Mouse (Mus musculus) embryonic fibroblast, embryonic 13.5 days (primary cell): ENCODE measurements around the gene Lrrc75b.

Experiments
- CTCF ChIP-seq: IDR thresholded peaks from 2 replicates; pipeline ENCODE4 v1.5.1; 2011; ENCODE audit warnings: mild to moderate bottlenecking, control low read depth, low read length, moderate library complexity, borderline replicate concordance; ENCODE audit not compliant: insufficient read depth
- POLR2A ChIP-seq: IDR thresholded peaks from 2 replicates; pipeline ENCODE4 v1.6.1; 2011; ENCODE audit warnings: low read depth, mild to moderate bottlenecking, control low read depth, low read length, moderate library complexity

DNA sequence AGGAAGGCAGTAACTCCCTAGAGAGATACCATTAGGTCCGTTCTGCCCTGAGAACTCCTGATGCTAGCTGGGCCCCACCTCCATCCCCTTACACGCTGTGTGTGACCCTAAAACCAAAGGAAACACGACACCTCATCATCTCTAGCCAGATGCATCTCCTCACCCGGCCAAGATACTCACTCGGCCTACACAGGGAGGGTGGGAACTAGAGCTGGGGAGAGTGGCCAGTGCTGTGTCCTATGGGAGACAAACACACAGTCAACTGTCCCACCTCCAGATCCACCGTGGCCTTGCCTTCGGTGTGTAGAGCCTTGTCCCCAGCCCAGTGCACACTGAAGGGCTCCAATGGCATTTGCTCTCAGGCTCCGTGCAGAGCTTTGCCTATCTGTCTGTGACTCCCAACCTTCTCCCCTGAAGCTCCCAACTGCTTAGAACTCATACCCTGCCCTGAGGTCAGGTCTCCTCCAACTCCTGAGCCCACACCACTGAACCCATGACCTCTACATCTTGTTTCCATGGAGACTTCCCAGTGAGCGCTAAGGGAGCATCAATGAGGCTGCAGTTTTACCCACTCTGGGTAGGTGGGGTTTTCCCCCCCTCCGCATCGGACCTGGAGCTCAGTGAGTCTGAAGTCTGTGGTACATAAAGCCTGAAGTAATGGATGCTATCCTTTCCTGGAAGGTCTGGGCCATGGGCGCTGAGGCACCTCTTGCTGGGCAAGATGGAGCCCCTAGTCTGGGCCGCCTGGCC lies 7.3 kb downstream of the Lrrc75b start:
- TF ChIP-seq CTCF (no peak), POLR2A (no peak)
